Mouse (Mus musculus) limb, embryonic 14.5 days (tissue): ENCODE results near the gene Dact2. TPM values are rescaled to one million over a fixed set of nuclear protein-coding genes. Genes with fewer than 3 reads are reported as not detected.

Experiments used
- ATAC-seq: fragments of 200-750 bp; cut with Nextera tagmentation; 2 replicates; pipeline ENCODE4 v1.8.0; 2017; ENCODE audit warnings: low read depth, moderate number of reproducible peaks, moderate TSS enrichment; ENCODE audit not compliant: low FRiP score
- DNase-seq: peaks from one replicate; pipeline ENCODE4 v3.0.0-alpha.2; 2015; ENCODE audit warnings: low spot score
- H3K27ac ChIP-seq: fragments of 300-500 bp; sonication (generic); replicated peaks from 2 replicates; pipeline ENCODE4 v1.5.1; 2014; ENCODE audit warnings: low read depth, mild to moderate bottlenecking, low read length, moderate library complexity, mixed read lengths
- H3K27me3 ChIP-seq: fragments of 300-500 bp; sonication (generic); 2 replicates; pipeline ENCODE4 v1.6.1; 2014; ENCODE audit warnings: low read length, mixed read lengths; ENCODE audit not compliant: control insufficient read depth, insufficient read depth
- H3K36me3 ChIP-seq: fragments of 300-500 bp; sonication (generic); 2 replicates; pipeline ENCODE4 v1.6.1; 2014; ENCODE audit warnings: mild to moderate bottlenecking, low read length, moderate library complexity, mixed read lengths; ENCODE audit not compliant: control insufficient read depth, insufficient read depth
- H3K4me1 ChIP-seq: fragments of 300-500 bp; sonication (generic); 2 replicates; pipeline ENCODE4 v1.6.1; 2014; ENCODE audit warnings: antibody characterized with exemption, low read length, mixed read lengths; ENCODE audit not compliant: control insufficient read depth, insufficient read depth
- H3K4me2 ChIP-seq: fragments of 300-500 bp; sonication (generic); replicated peaks from 2 replicates; pipeline ENCODE4 v1.6.1; 2014; ENCODE audit warnings: low read depth, mild to moderate bottlenecking, low read length, moderate library complexity; ENCODE audit not compliant: severe bottlenecking
- H3K4me3 ChIP-seq: fragments of 300-500 bp; sonication (generic); replicated peaks from 2 replicates; pipeline ENCODE4 v1.5.1; 2014; ENCODE audit warnings: low read length
- H3K9ac ChIP-seq: fragments of 300-500 bp; sonication (generic); 2 replicates; pipeline ENCODE4 v1.6.1; 2014; ENCODE audit warnings: mild to moderate bottlenecking, low read depth, low read length, moderate library complexity; ENCODE audit not compliant: severe bottlenecking
- H3K9me3 ChIP-seq: fragments of 300-500 bp; sonication (generic); 2 replicates; pipeline ENCODE4 v1.6.1; 2016; ENCODE audit warnings: low read length; ENCODE audit not compliant: control insufficient read depth
- POLR2A ChIP-seq: fragments of 200-500 bp; IDR thresholded peaks from 2 replicates; pipeline ENCODE4 v1.8.0; 2012; ENCODE audit warnings: inconsistent platforms, mild to moderate bottlenecking, moderate library complexity, borderline replicate concordance; ENCODE audit not compliant: insufficient read depth, insufficient read length; ENCODE audit errors: extremely low read depth
- WGBS: fragments of 180-500 bp; shearing (Covaris S2); extraction: QIAGEN DNeasy Blood & Tissue Kit; methylation state at CpG from one replicate; pipeline ENCODE4 v1.1.7; 2014; 5-methylcytosine and 5-hydroxymethylcytosine counted together
- polyA plus RNA-seq, 2 experiments: library from polyadenylated mRNA; depleted of rRNA in 1 of 2; stranded (reverse) in 1 of 2; unstranded in 1 of 2; fragments of >200 nt; fragmentation: Nextera tagmentation in 1 of 2; extraction: Ambion mirVana in 1 of 2; gene quantifications; 2 replicates each; pipeline versions ENCODE4 v1.2.1 to v1.2.3; 2012 to 2014

Dact2 gene
- polyA plus RNA-seq (2012; rRNA removed) (1.3 and 2.3 TPM in 2 replicates), polyA plus RNA-seq (2014; fragmentation: Nextera tagmentation; extraction: Ambion mirVana) (0.69 and 0.99 TPM in 2 replicates)

DNA sequence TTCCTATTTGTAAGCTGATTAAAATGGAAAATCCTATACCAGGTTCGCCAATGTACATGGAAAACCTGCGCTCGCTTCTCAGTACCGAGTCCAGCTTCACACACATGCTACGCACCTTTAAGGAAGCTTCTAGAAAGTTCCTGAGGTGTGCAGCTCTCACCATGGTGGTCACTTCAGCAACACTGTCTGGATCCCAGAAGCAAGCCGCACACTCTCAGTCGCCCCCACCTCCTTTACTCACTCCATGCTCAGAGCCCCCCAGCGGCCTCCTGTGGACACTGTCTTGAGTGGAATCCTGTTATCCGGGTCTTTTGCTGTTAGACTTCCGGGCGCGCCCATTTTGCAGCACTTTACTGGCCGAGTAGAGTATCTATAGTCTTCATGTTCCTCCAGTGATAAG, at the start of gene Dact2:
TSS of gene Dact2 (minus strand) at position 244 of the 400 bp plus-strand sequence.
- Histone ChIP-seq H3K4me1 (peaks cover 17% of the 10 kb centered on the region), H3K27ac (no peak within 1 kb of the TSS), H3K4me3 (peak within 1 kb of the TSS; percentile 61), H3K27me3 (peaks cover 45% of the 10 kb centered on the region), H3K4me2 (peak within 1 kb of the TSS; percentile 92), H3K9me3 (no peaks in the 10 kb centered on the region), H3K9ac (peak within 1 kb of the TSS; percentile 62), H3K36me3 (no peaks in the 10 kb centered on the region)
- no peak for TF ChIP-seq POLR2A
- DNase-seq = no peak
- WGBS = 41% methylated on average over 13 of the region's 13 CpGs
- ATAC-seq = no peak

DNA sequence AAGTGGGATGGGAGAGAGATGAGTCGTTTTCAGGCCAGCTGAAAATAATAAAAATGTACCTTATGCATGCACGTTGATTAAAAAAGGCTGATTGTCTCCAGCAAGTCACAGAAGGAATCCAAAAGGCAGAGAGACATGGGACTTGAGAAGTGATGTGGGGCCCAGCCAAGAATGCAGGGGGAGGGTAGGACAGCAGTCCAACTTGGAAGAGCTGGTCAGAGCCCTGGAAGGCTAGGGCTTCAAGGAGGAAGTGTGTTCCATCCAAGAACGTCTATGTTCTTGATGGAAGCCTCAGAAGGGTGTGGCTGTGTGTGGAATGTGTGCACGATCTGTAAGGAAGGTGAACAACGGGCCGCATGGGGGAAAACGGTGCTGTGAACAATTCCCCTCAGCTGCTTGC, 48.4 kb upstream of the Dact2 start:
- ATAC-seq = no peak
- Histone ChIP-seq H3K9ac (no peak overlapping the region), H3K27me3 (no peaks in the 10 kb centered on the region), H3K27ac (no peak overlapping the region), H3K4me3 (no peak overlapping the region), H3K4me2 (no peak overlapping the region), H3K4me1 (peaks cover 5% of the 10 kb centered on the region; the same call in 1 of the 2 replicates), H3K36me3 (no peaks in the 10 kb centered on the region), H3K9me3 (no peaks in the 10 kb centered on the region)
- WGBS = 61% methylated on average over 7 of the region's 7 CpGs
- DNase-seq = peak; percentile 54
- TF ChIP-seq POLR2A = no peak

DNA sequence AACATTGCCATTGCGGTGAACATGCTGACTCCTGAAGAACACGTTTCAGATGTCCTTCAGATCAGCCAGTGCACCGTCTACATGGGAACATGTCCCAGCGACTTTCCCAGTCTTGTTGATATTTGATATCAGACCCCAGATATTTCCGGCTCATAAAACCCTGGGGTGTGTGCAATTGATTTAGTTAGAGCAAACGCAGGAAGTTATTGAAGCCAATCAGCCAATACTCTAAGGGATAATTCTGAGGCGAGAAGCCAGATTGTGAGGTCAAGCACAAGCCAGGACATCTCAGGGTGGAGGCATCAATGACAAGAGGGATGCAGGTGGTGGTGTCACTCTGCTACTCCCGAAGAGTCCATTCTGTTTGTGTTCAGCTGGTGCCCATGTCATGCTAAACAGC, 46.3 kb upstream of the Dact2 start:
- peaks cover 5% of the 10 kb centered on the region; the same call in 1 of the 2 replicates for H3K4me1 ChIP-seq
- H3K4me3 ChIP-seq = no peak overlapping the region
- H3K27me3 ChIP-seq = no peaks in the 10 kb centered on the region
- no peak for TF ChIP-seq POLR2A
- DNase-seq = no peak
- 61% methylated on average over 8 of the region's 8 CpGs for WGBS
- H3K9ac ChIP-seq = no peak overlapping the region
- no peaks in the 10 kb centered on the region for H3K36me3 ChIP-seq
- no peak for ATAC-seq
- H3K4me2 ChIP-seq = no peak overlapping the region
- no peaks in the 10 kb centered on the region for H3K9me3 ChIP-seq
- no peak overlapping the region for H3K27ac ChIP-seq

DNA sequence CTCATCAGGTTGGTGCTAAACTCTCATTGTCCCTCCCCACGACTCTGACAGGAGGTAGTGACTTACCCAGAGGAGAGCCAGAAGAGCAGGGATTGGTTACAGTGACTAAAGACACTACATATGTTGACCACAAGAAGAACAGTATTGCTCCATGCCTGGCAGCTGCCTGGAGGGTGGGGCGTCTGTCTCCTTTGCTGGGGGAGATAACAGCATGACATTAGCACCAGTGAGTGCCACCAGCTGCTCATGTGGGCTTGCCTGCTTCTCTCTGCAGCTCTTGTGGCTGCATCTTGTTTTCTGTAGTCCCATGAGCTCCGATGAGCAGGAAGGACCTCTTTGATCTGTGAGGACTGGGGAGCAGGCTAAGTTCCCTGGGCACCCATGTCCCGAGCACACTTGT, 45.5 kb upstream of the Dact2 start:
- TF ChIP-seq POLR2A = no peak
- Histone ChIP-seq H3K27me3 (no peaks in the 10 kb centered on the region), H3K4me2 (no peak overlapping the region), H3K9me3 (no peaks in the 10 kb centered on the region), H3K27ac (no peak overlapping the region), H3K9ac (no peak overlapping the region), H3K36me3 (no peaks in the 10 kb centered on the region), H3K4me3 (no peak overlapping the region), H3K4me1 (peaks cover 5% of the 10 kb centered on the region; the same call in 1 of the 2 replicates)
- DNase-seq = no peak
- no peak for ATAC-seq
- WGBS = 52% methylated on average over 4 of the region's 4 CpGs

DNA sequence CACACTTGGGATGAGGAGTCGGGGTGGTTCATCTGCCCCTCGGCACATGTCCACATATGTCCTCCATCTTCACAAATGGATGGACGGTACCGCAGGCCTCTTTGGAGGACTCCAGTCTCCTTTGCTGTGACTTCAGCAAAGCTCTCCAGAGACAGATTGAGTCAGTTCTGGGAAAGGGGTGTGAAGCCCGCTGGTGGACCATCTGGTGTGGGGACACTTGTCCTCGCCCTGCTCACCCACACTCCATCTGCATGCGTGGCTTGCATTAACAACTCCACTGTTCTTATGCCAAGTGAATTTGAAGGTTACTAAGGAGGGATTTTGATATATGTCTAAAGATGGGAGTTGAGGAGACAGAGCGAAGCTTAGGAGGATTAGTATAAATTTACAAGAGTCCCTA, 43.8 kb upstream of the Dact2 start:
- no peaks in the 10 kb centered on the region for H3K36me3 ChIP-seq
- H3K9me3 ChIP-seq = no peaks in the 10 kb centered on the region
- H3K27me3 ChIP-seq = no peaks in the 10 kb centered on the region
- no peak for DNase-seq
- 86% methylated on average over 8 of the region's 8 CpGs for WGBS
- H3K9ac ChIP-seq = no peak overlapping the region
- peaks cover 5% of the 10 kb centered on the region; the same call in 1 of the 2 replicates for H3K4me1 ChIP-seq
- ATAC-seq = no peak
- H3K4me2 ChIP-seq = no peak overlapping the region
- no peak overlapping the region for H3K4me3 ChIP-seq
- no peak overlapping the region for H3K27ac ChIP-seq
- TF ChIP-seq POLR2A = no peak

DNA sequence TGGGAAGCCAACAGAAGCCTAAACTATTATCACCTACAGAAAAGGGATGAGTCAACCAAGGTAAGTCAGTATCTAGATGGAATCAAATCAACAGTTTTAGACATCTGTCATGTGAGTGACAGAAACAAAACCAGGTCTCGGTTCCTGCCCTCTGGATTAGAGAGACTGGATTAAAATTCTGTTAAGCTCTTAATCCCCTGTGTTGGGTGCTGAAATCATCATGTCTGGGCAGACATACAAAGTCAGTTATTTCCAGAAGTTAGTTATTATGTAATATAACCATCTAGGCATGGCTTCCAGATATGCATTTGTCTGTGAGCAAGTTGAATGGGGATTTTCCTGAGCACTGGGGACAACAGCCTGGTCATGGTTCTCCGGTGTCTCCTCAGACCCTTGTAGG, 42.2 kb upstream of the Dact2 start:
- TF ChIP-seq POLR2A = no peak
- DNase-seq = no peak
- Histone ChIP-seq H3K9me3 (no peaks in the 10 kb centered on the region), H3K4me1 (no peaks in the 10 kb centered on the region), H3K27me3 (no peaks in the 10 kb centered on the region), H3K27ac (no peak overlapping the region), H3K4me2 (no peak overlapping the region), H3K4me3 (no peak overlapping the region), H3K36me3 (no peaks in the 10 kb centered on the region), H3K9ac (no peak overlapping the region)
- WGBS = 89% methylated on average over 2 of the region's 2 CpGs
- no peak for ATAC-seq
